Mouse (Mus musculus): ENCODE measurements at regions not wholly inside any gene's neighbourhood (a gene's known extent, or its start where the extent isn't known, plus 50 kb on each side); places are given as distances from the start of the nearest gene placed in this dataset.
A peak's percentile ranks its signal among the peaks of the same experiment; 100 is the strongest.

- DNase-seq: no peak
Measured at GRCm38 (mm10) chr8:116375758-116376157, 129.0 kb upstream of the Dynlrb2 start.

- DNase-seq: peak; percentile 23
Measured at GRCm38 (mm10) chr8:116373063-116373462, 131.7 kb upstream of the Dynlrb2 start.

- peak; percentile 65 for DNase-seq
Measured at GRCm38 (mm10) chr8:116372574-116372973, 132.2 kb upstream of the Dynlrb2 start.

GRCm38 (mm10) chr8:116372056-116372455, 132.7 kb upstream of the Dynlrb2 start:
- DNase-seq: no peak

GRCm38 (mm10) chr8:116367491-116367890, 137.3 kb upstream of the Dynlrb2 start:
- no peak for DNase-seq

- DNase-seq: no peak
Measured at GRCm38 (mm10) chr8:116366706-116367105, 138.1 kb upstream of the Dynlrb2 start.

GRCm38 (mm10) chr8:116364751-116365150, 140.0 kb upstream of the Dynlrb2 start:
- DNase-seq: no peak

- peak; percentile 30 for DNase-seq
Measured at GRCm38 (mm10) chr8:116364172-116364571, 140.6 kb upstream of the Dynlrb2 start.

GRCm38 (mm10) chr8:116362351-116362750, 142.4 kb upstream of the Dynlrb2 start:
- DNase-seq: peak; percentile 50

GRCm38 (mm10) chr8:116359761-116360160, 145.0 kb upstream of the Dynlrb2 start:
- no peak for DNase-seq

GRCm38 (mm10) chr8:116354756-116355155, 150.0 kb upstream of the Dynlrb2 start:
- no peak for DNase-seq

- DNase-seq: no peak
Measured at GRCm38 (mm10) chr8:116353911-116354310, 150.9 kb upstream of the Dynlrb2 start.

- no peak for DNase-seq
Measured at GRCm38 (mm10) chr8:116352635-116353034, 152.1 kb upstream of the Dynlrb2 start.

GRCm38 (mm10) chr8:116348971-116349370, 155.8 kb upstream of the Dynlrb2 start:
- no peak for DNase-seq

- DNase-seq: no peak
Measured at GRCm38 (mm10) chr8:116346990-116347389, 157.8 kb upstream of the Dynlrb2 start.

- no peak for DNase-seq
Measured at GRCm38 (mm10) chr8:116344590-116345222, 160.1 kb upstream of the Dynlrb2 start.

GRCm38 (mm10) chr8:116343534-116343933, 161.2 kb upstream of the Dynlrb2 start:
- DNase-seq: no peak

- DNase-seq: peak; percentile 14
Measured at GRCm38 (mm10) chr8:116334772-116335171, 170.0 kb upstream of the Dynlrb2 start.

GRCm38 (mm10) chr8:116334101-116334500, 170.7 kb upstream of the Dynlrb2 start:
- DNase-seq: peak; percentile 35

- DNase-seq: no peak
Measured at GRCm38 (mm10) chr8:116320014-116320680, 184.6 kb upstream of the Dynlrb2 start.

- no peak for DNase-seq
Measured at GRCm38 (mm10) chr8:116315410-116315809, 189.4 kb upstream of the Dynlrb2 start.

- no peak for DNase-seq
Measured at GRCm38 (mm10) chr8:116314429-116315092, 190.2 kb upstream of the Dynlrb2 start.

- no peak for DNase-seq
Measured at GRCm38 (mm10) chr8:116298891-116299290, 205.9 kb upstream of the Dynlrb2 start.

Data from adrenal gland, postnatal 10 days (tissue).